Mouse (Mus musculus) neural tube, embryonic 13.5 days (tissue): Measurements from ENCODE around the gene Magi2. TPM values are rescaled to one million over a fixed set of nuclear protein-coding genes. Genes with fewer than 3 reads are reported as not detected.
A peak's percentile ranks its signal among the peaks of the same experiment; 100 is the strongest.

ENCODE experiments used
- ATAC-seq: fragments of 200-750 bp; cut with Nextera tagmentation; 2 replicates; pipeline ENCODE4 v1.8.0; 2017; ENCODE audit warnings: low read depth, mild to moderate bottlenecking, moderate TSS enrichment, moderate library complexity
- H3K27ac ChIP-seq: fragments of 300-500 bp; sonication (generic); replicated peaks from 2 replicates; pipeline ENCODE4 v1.5.1; 2015; ENCODE audit warnings: moderate library complexity, mild to moderate bottlenecking, inconsistent platforms
- H3K27me3 ChIP-seq: fragments of 300-500 bp; sonication (generic); 2 replicates; pipeline ENCODE4 v1.6.1; 2015; ENCODE audit warnings: mild to moderate bottlenecking, inconsistent platforms
- H3K36me3 ChIP-seq: fragments of 300-500 bp; sonication (generic); 2 replicates; pipeline ENCODE4 v1.6.1; 2015; ENCODE audit warnings: mild to moderate bottlenecking, inconsistent platforms
- H3K4me1 ChIP-seq: fragments of 300-500 bp; sonication (generic); replicated peaks from 2 replicates; pipeline ENCODE4 v1.6.1; 2015; ENCODE audit warnings: inconsistent platforms
- H3K4me2 ChIP-seq: fragments of 300-500 bp; sonication (generic); 2 replicates; pipeline ENCODE4 v1.6.1; 2015; ENCODE audit warnings: inconsistent platforms, mild to moderate bottlenecking, moderate library complexity
- H3K4me3 ChIP-seq: fragments of 300-500 bp; sonication (generic); 2 replicates; pipeline ENCODE4 v1.5.1; 2015; ENCODE audit warnings: mild to moderate bottlenecking, inconsistent platforms
- H3K9ac ChIP-seq: fragments of 300-500 bp; sonication (generic); 2 replicates; pipeline ENCODE4 v1.6.1; 2015; ENCODE audit warnings: moderate library complexity, mild to moderate bottlenecking, inconsistent platforms
- H3K9me3 ChIP-seq: fragments of 300-500 bp; sonication (generic); 2 replicates; pipeline ENCODE4 v1.6.1; 2016; ENCODE audit warnings: inconsistent platforms
- WGBS: fragments of 180-500 bp; shearing (Covaris S2); methylation state at CpG from one replicate; pipeline ENCODE4 v1.1.7; 2015; 5-methylcytosine and 5-hydroxymethylcytosine counted together
- polyA plus RNA-seq: library from polyadenylated mRNA; unstranded; fragments of >200 nt; fragmentation: Nextera tagmentation; extraction: Ambion mirVana; gene quantifications from 2 replicates; pipeline ENCODE4 v1.2.1, GENCODE M21; 2015

Gene Magi2
- polyA plus RNA-seq, 1 experiment from 2014 or later, result 23.1 TPM

DNA sequence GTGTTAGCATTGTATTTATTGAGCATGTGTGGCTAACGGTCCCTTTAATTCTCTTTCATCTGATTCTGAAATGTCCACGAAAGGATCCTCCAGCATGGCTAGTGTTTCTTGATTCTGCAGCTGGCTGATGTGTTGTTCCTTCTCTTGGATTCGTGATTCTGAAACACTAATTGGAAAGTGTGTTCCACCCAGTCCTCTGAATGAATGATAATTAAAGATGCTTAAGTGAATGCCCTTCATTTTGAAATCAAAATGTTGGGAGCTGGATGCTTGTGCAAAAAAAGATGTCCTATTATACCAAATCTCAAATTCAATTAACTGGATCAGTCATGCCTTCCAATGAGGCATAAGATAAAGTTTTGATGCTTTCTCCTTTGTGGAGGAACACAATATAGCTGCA lies 1132.2 kb downstream of the Magi2 start:
- ATAC-seq, result no peak
- WGBS, result 64% methylated on average over 3 of the region's 3 CpGs
- Histone ChIP-seq H3K9ac (no peak overlapping the region), H3K36me3 (no peaks in the 10 kb centered on the region), H3K4me1 (no peaks in the 10 kb centered on the region), H3K4me3 (no peak overlapping the region), H3K27me3 (no peaks in the 10 kb centered on the region), H3K9me3 (no peaks in the 10 kb centered on the region), H3K27ac (no peak overlapping the region), H3K4me2 (no peak overlapping the region)

DNA sequence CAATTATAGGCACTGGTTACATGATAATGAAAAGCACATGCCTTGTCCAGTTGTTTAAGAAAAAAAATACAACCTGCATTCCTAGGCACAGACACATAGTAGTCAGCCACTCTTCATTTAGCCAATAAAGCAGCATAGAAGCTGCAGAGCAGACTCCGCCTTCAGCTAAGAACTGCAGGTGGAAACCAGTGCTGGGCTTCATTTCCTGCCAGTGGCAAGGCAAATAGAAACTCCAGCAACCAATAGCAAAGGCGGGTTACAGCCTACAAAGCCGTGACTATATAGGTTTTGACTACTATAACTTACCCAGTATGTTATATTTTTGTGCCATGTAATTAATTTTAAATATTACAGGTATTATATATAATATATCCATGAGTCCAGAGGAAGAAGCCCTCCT lies 1135.3 kb downstream of the Magi2 start:
- Histone ChIP-seq H3K27ac (no peak overlapping the region), H3K27me3 (no peaks in the 10 kb centered on the region), H3K36me3 (no peaks in the 10 kb centered on the region), H3K4me3 (no peak overlapping the region), H3K4me1 (no peaks in the 10 kb centered on the region), H3K9ac (no peak overlapping the region), H3K4me2 (no peak overlapping the region), H3K9me3 (no peaks in the 10 kb centered on the region)
- WGBS, result 91% methylated on average over 3 of the region's 3 CpGs
- ATAC-seq, result no peak

DNA sequence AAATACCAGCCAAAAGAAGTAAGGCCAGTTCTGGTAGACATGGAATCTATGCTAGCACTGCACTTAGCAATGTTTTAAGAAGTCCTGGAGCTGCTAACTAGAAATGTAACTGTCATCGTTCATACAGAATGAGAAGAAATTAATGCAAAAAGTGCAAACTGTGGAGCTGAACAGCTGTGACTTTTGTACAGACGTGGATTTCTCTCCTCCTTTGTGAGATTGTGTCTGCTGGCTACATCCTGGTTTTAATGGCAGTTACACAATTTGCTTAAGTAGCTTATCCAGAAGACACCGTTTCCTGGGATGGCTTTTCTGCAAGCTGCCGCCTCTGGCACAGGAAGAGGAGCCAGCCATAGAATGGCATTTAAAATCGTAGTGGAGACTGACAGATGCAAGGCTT lies 1136.4 kb downstream of the Magi2 start:
- no peak; the same call in 1 of the 2 replicates for ATAC-seq
- Histone ChIP-seq H3K4me3 (no peak overlapping the region), H3K9me3 (no peaks in the 10 kb centered on the region), H3K36me3 (no peaks in the 10 kb centered on the region), H3K27ac (no peak overlapping the region), H3K9ac (no peak overlapping the region), H3K27me3 (no peaks in the 10 kb centered on the region), H3K4me1 (no peaks in the 10 kb centered on the region), H3K4me2 (no peak overlapping the region)
- 69% methylated on average over 5 of the region's 5 CpGs for WGBS

DNA sequence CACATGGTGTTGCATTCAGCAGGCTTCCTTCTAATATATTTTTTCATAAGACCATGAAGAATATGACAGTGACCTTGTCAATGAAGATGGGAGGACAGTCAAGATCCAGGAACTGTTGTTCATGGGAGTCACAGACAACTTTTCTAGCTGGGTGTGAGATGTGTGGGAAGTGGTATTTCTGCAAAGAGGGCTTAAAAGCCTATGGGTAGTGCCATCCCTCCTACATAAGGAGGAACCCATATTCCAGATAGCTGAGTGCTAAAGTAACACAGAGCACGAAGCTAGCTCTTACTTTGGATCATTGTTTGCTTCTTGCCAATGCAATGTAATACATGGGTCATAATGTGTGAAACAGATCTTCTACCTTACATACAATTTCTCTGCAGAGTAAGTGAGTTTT lies 1146.8 kb downstream of the Magi2 start:
- Histone ChIP-seq H3K4me3 (no peak overlapping the region), H3K36me3 (no peaks in the 10 kb centered on the region), H3K9me3 (no peaks in the 10 kb centered on the region), H3K27ac (no peak overlapping the region), H3K27me3 (no peaks in the 10 kb centered on the region), H3K9ac (no peak overlapping the region), H3K4me2 (no peak overlapping the region), H3K4me1 (no peaks in the 10 kb centered on the region)
- WGBS, result 84% methylated on average over 1 of the region's 1 CpGs
- no peak for ATAC-seq

DNA sequence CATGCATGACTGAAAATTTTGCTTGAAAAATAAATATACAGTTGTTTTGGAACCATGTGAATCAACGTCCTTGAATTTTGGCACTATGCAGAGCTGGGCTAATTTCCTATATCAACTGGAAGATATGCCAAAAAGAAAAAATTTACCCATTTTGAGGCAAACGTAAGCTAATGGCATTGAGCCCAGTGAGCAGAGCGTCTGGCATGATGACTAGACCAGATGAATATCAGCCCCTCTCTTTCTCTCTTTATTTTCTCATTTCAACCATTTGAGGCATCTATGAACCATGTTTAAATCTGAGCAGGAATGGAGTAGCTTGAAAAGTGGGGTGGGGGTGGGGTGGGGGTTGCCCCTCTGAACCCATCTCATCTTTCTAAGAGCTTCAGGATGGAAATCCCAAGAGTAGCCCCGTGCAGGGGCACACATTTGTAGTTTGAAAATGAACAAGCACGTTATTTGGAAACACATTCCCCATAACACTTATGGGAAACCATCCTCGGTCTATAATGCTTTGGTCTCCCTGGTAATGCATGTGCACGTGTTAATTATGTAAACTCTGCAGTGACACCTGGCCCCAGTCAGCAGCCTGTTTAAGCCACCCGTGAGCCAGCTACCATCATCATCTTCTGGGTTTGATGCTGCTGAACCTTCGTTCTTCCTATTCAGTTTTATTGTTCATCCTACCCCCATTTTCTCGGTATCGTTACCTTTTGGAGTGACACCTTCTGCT lies 1151.4 kb downstream of the Magi2 start:
- Histone ChIP-seq H3K4me2 (no peak overlapping the region), H3K27me3 (no peaks in the 10 kb centered on the region), H3K4me1 (no peaks in the 10 kb centered on the region), H3K4me3 (no peak overlapping the region), H3K9ac (no peak overlapping the region), H3K9me3 (no peaks in the 10 kb centered on the region), H3K36me3 (no peaks in the 10 kb centered on the region), H3K27ac (no peak overlapping the region)
- WGBS, result 83% methylated on average over 11 of the region's 11 CpGs
- no peak for ATAC-seq

DNA sequence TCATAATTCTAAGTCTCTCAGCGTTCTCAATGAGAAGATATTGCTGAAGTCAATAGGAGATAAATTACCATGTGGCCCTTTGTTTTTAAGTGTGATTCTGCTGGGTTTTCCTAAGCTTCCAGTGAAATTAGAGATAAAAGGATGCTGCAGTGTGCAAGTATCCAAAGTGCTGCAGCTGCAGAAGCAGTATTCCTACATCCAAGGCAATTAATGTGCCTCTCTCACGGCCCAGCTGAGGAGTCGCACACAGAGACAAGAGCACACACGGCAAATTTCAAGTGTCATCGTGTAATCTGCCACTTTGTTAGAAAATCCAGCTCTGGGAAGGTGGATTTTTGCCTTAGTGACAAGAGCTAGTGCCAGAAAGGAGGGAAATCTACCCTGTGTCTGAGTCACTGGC lies 1177.7 kb downstream of the Magi2 start:
- no peaks in the 10 kb centered on the region for H3K9me3 ChIP-seq
- peaks cover 7% of the 10 kb centered on the region; the same call in 1 of the 2 replicates for H3K4me1 ChIP-seq
- no peak overlapping the region for H3K9ac ChIP-seq
- no peaks in the 10 kb centered on the region for H3K27me3 ChIP-seq
- no peak overlapping the region for H3K4me2 ChIP-seq
- 75% methylated on average over 5 of the region's 5 CpGs for WGBS
- ATAC-seq, result no peak
- no peak overlapping the region for H3K27ac ChIP-seq
- no peak overlapping the region for H3K4me3 ChIP-seq
- no peaks in the 10 kb centered on the region for H3K36me3 ChIP-seq

DNA sequence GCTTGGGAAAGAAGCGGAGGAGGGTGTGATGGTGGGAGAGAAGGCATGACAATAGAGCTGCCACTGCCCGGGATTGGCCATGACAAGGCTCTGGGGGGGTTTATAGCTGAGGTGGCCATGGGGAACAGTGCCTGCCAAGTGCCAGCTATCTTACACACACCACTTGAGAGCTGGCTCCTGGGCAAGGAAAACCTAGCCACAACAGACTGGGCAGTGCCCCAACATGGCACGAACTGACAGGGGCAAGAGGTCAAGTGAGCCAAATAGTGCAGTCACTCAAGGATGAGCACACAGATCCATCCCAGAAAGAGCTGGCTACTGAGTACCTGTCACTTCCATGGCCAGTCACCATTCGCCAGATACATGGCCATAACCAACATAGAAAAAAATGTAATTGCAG lies 1179.8 kb downstream of the Magi2 start:
- ATAC-seq, result no peak
- H3K9ac ChIP-seq, result no peak overlapping the region
- H3K36me3 ChIP-seq, result no peaks in the 10 kb centered on the region
- H3K4me2 ChIP-seq, result no peak overlapping the region
- no peaks in the 10 kb centered on the region for H3K27me3 ChIP-seq
- H3K27ac ChIP-seq, result no peak overlapping the region
- H3K4me1 ChIP-seq, result peaks cover 7% of the 10 kb centered on the region; the same call in 1 of the 2 replicates
- H3K9me3 ChIP-seq, result no peaks in the 10 kb centered on the region
- H3K4me3 ChIP-seq, result no peak overlapping the region
- 89% methylated on average over 4 of the region's 4 CpGs for WGBS

DNA sequence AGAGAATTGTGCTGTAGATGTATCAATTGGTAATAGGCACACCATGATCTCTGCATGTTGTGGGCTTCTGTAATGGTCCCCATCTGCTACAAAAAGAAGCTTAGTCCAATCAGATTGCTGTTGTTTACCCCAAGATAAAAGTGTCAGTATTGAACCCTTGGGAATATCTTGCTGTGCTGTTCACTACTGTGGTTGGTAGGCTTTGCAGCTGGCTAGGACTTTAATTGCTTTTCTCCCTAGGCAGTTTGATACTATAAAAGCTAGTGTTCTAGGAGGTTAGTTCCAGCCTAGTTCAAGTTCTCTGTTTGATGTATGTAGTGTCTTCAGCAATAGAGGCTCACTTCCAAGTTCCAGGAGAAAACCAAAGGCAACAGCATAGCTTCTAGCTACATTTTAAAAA lies 1188.5 kb downstream of the Magi2 start:
- Histone ChIP-seq H3K36me3 (0 out of 2 replicates have a peak, but pooled peaks cover 4% of the 10 kb centered on the region), H3K27me3 (no peaks in the 10 kb centered on the region), H3K9ac (no peak overlapping the region), H3K4me3 (no peak overlapping the region), H3K4me1 (peaks cover 5% of the 10 kb centered on the region; the same call in 1 of the 2 replicates), H3K27ac (no peak overlapping the region), H3K9me3 (no peaks in the 10 kb centered on the region), H3K4me2 (no peak overlapping the region)
- ATAC-seq, result peak; percentile 65

DNA sequence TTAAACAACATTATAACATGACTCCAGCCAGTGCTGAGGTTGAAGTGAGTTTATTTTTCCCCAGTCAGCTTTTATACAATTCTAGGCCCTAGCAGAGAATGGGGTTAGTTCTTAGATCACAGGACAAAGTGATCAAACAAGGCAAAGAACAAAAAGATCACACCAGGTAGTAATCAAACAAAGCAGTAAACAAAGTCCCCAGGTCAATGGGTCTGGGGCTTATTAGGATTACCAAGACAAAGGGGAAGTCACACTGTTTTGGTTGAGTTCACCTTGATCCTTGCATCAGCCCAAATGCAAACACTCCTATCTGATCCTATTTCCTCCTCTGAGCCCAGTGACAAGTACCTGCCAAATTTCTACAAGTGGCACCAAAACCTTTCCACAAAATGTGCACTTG lies 1190.5 kb downstream of the Magi2 start:
- Histone ChIP-seq H3K27ac (no peak overlapping the region), H3K27me3 (no peaks in the 10 kb centered on the region), H3K4me2 (no peak overlapping the region), H3K4me1 (peaks cover 5% of the 10 kb centered on the region; the same call in 1 of the 2 replicates), H3K9me3 (no peaks in the 10 kb centered on the region), H3K9ac (no peak overlapping the region), H3K4me3 (no peak overlapping the region), H3K36me3 (0 out of 2 replicates have a peak, but pooled peaks cover 4% of the 10 kb centered on the region)
- ATAC-seq, result no peak

DNA sequence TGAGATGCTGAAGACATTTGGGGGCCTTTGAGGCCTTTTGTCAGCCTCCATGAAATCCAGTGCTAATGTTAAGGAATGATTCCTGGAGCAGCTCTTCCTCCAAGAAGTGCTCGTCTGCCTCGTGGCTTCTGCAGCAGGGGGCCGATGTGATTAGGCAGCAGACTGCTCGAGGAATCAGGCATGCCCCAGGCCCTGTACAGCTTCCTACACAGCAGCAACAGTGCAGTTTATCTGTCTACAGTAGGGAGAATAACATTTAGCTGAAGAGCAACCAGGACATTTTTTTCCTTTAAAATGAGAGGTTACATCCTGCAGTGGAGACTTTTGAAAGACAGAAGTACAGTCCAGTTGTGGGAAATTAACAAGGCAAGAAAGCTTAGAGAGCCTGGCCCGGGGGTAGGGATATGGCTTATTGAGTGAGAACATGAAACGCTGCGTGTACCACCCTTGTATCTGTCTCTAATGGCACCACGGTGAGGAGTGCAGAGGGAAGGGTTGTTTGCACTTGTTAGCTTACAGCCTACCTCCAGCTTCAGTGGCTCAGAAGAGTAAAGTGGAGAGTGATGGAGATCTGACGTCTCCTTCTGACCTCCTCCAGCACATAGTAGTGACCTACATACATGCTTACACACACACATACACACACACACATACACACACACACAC lies 1205.4 kb downstream of the Magi2 start:
- H3K27me3 ChIP-seq, result no peaks in the 10 kb centered on the region
- ATAC-seq, result no peak
- H3K9me3 ChIP-seq, result no peaks in the 10 kb centered on the region
- 58% methylated on average over 9 of the region's 9 CpGs for WGBS
- no peaks in the 10 kb centered on the region for H3K4me1 ChIP-seq
- no peak overlapping the region for H3K4me2 ChIP-seq
- no peaks in the 10 kb centered on the region for H3K36me3 ChIP-seq
- H3K9ac ChIP-seq, result no peak overlapping the region
- H3K27ac ChIP-seq, result no peak overlapping the region
- H3K4me3 ChIP-seq, result no peak overlapping the region

DNA sequence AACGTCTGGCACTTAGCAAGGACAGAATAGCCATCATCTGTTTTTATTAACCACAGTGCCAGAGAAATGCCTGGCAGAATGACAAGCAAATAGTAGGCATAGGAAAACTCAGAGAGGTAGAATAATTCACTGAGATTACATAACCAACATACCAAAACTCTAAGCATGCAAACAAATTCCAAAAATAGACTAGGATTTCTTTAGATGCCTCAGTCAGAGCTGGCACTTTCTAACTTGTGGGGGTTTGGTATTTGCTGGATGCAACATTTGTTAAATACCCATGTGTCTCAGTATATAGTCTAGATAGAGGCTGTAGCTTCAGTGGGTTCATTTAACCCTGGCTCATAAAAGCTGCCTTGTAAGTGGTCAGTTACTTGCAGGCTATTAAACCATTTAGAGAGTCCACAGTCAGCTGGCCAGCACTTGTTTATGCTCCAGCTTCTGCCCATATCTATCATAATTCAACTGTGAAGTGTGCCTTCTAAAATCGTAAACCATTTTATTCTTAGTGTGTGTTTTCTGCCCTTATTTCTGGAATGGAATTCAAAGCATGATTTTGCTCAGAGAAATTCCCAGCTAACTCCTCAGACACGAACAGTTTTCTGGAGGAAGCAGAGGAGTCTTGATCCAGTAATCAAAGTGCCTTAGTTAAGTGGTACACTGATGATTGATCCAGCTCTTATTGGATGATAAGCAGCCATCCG lies 1219.8 kb downstream of the Magi2 start:
- no peaks in the 10 kb centered on the region for H3K36me3 ChIP-seq
- no peak overlapping the region for H3K4me3 ChIP-seq
- H3K9me3 ChIP-seq, result no peaks in the 10 kb centered on the region
- no peaks in the 10 kb centered on the region for H3K27me3 ChIP-seq
- H3K4me2 ChIP-seq, result no peak overlapping the region
- no peak overlapping the region for H3K27ac ChIP-seq
- ATAC-seq, result no peak
- 63% methylated on average over 4 of the region's 4 CpGs for WGBS
- H3K4me1 ChIP-seq, result no peaks in the 10 kb centered on the region
- H3K9ac ChIP-seq, result no peak overlapping the region

DNA sequence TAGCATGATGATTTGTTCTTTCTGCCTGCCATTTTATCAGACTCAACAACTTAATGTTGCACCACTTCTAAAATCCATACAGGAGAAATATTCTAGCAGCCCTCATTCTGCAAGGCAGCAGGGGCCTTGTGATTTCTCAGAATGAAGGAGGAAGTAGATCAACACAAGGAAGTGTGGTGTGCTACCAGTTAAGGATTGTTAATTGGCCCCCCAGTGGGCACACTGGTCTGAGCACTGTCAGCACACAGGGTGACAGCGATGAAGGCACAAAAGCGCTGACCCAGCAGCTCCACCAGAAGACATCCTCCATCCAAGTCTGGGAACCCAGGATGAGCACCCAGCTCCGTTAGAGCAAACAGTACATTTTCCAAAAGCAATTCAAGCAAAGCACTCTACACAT lies 1229.3 kb downstream of the Magi2 start:
- Histone ChIP-seq H3K27me3 (no peaks in the 10 kb centered on the region), H3K36me3 (no peaks in the 10 kb centered on the region), H3K4me2 (no peak overlapping the region), H3K9ac (no peak overlapping the region), H3K4me1 (no peaks in the 10 kb centered on the region), H3K9me3 (no peaks in the 10 kb centered on the region), H3K4me3 (no peak overlapping the region), H3K27ac (no peak overlapping the region)
- 79% methylated on average over 3 of the region's 3 CpGs for WGBS
- no peak for ATAC-seq
